Mouse (Mus musculus): ENCODE data around the gene Ces1d.

GRCm38 (mm10) chr8:93234706-93235105 is 37.1 kb upstream of the Ces1d start:
- TF ChIP-seq CTCF (IDR thresholded peaks at IDR 0.05; ENCODE audit: control insufficient read depth, insufficient read depth, insufficient replicate concordance, low read depth, low read length) = no peak
- no peak for TF ChIP-seq POLR2A (IDR thresholded peaks at IDR 0.05; ENCODE audit: control insufficient read depth, low read depth, low read length)
